Mouse (Mus musculus): ENCODE results near the gene 1190007I07Rik. TPM values are rescaled to one million over a fixed set of nuclear protein-coding genes. Genes with fewer than 3 reads are reported as not detected.

1190007I07Rik gene
- polyA plus RNA-seq, 1 experiment = 22.3 TPM

- no peak for DNase-seq
- Histone ChIP-seq H3K4me1 (ENCODE audit: control insufficient read depth, insufficient read depth, low read length) (no peaks in the 10 kb centered on the region), H3K4me3 (replicated peaks; ENCODE audit: extremely low read depth, low read depth, low read length) (no peak overlapping the region)
- WGBS = 60% methylated on average over 5 of the region's 5 CpGs
- no peak for TF ChIP-seq CTCF (IDR thresholded peaks at IDR 0.05; ENCODE audit: insufficient read depth, low read length)
- no peak for TF ChIP-seq POLR2A (IDR thresholded peaks at IDR 0.05; ENCODE audit: borderline replicate concordance, extremely low read depth, low read depth, low read length)
Observed at GRCm38 (mm10) chr10:82651221-82651620, 28.2 kb upstream of the 1190007I07Rik start.

GRCm38 (mm10) chr10:82647205-82647811, 24.3 kb upstream of the 1190007I07Rik start:
- 69% methylated on average over 17 of the region's 17 CpGs for WGBS
- Histone ChIP-seq H3K4me1 (ENCODE audit: control insufficient read depth, insufficient read depth, low read length) (no peaks in the 10 kb centered on the region), H3K4me3 (replicated peaks; ENCODE audit: extremely low read depth, low read depth, low read length) (no peak overlapping the region)
- DNase-seq = no peak
- TF ChIP-seq POLR2A (IDR thresholded peaks at IDR 0.05; ENCODE audit: borderline replicate concordance, extremely low read depth, low read depth, low read length) = no peak
- no peak for TF ChIP-seq CTCF (IDR thresholded peaks at IDR 0.05; ENCODE audit: insufficient read depth, low read length)

- no peak overlapping the region for H3K4me3 ChIP-seq (replicated peaks; ENCODE audit: extremely low read depth, low read depth, low read length)
- no peak for TF ChIP-seq POLR2A (IDR thresholded peaks at IDR 0.05; ENCODE audit: borderline replicate concordance, extremely low read depth, low read depth, low read length)
- TF ChIP-seq CTCF (IDR thresholded peaks at IDR 0.05; ENCODE audit: insufficient read depth, low read length) = no peak
- no peaks in the 10 kb centered on the region for H3K4me1 ChIP-seq (ENCODE audit: control insufficient read depth, insufficient read depth, low read length)
- WGBS = 93% methylated on average over 8 of the region's 8 CpGs
- no peak for DNase-seq
Observed at GRCm38 (mm10) chr10:82646083-82646482, 23.1 kb upstream of the 1190007I07Rik start.

GRCm38 (mm10) chr10:82641481-82641880, 18.5 kb upstream of the 1190007I07Rik start:
- no peak for DNase-seq
- TF ChIP-seq POLR2A (IDR thresholded peaks at IDR 0.05; ENCODE audit: borderline replicate concordance, extremely low read depth, low read depth, low read length) (no peak), CTCF (IDR thresholded peaks at IDR 0.05; ENCODE audit: insufficient read depth, low read length) (no peak)
- Histone ChIP-seq H3K4me1 (ENCODE audit: control insufficient read depth, insufficient read depth, low read length) (no peaks in the 10 kb centered on the region), H3K4me3 (replicated peaks; ENCODE audit: extremely low read depth, low read depth, low read length) (no peak overlapping the region)
- WGBS = 91% methylated on average over 9 of the region's 9 CpGs

- no peak for DNase-seq
- WGBS = 87% methylated on average over 8 of the region's 8 CpGs
- no peak for TF ChIP-seq CTCF (IDR thresholded peaks at IDR 0.05; ENCODE audit: insufficient read depth, low read length)
- no peak for TF ChIP-seq POLR2A (IDR thresholded peaks at IDR 0.05; ENCODE audit: borderline replicate concordance, extremely low read depth, low read depth, low read length)
- H3K4me3 ChIP-seq (replicated peaks; ENCODE audit: extremely low read depth, low read depth, low read length) = no peak overlapping the region
- H3K4me1 ChIP-seq (ENCODE audit: control insufficient read depth, insufficient read depth, low read length) = no peaks in the 10 kb centered on the region; the same call in 1 of the 2 replicates
Observed at GRCm38 (mm10) chr10:82639032-82639698, 16.1 kb upstream of the 1190007I07Rik start.

- no peak overlapping the region for H3K4me3 ChIP-seq (replicated peaks; ENCODE audit: extremely low read depth, low read depth, low read length)
- no peak for DNase-seq
- WGBS = 87% methylated on average over 3 of the region's 3 CpGs
- no peaks in the 10 kb centered on the region; the same call in 1 of the 2 replicates for H3K4me1 ChIP-seq (ENCODE audit: control insufficient read depth, insufficient read depth, low read length)
- TF ChIP-seq POLR2A (IDR thresholded peaks at IDR 0.05; ENCODE audit: borderline replicate concordance, extremely low read depth, low read depth, low read length) (no peak), CTCF (IDR thresholded peaks at IDR 0.05; ENCODE audit: insufficient read depth, low read length) (no peak)
Observed at GRCm38 (mm10) chr10:82636321-82636720, 13.3 kb upstream of the 1190007I07Rik start.

GRCm38 (mm10) chr10:82634348-82634747, 11.3 kb upstream of the 1190007I07Rik start:
- peaks cover 4% of the 10 kb centered on the region; the same call in 1 of the 2 replicates for H3K4me1 ChIP-seq (ENCODE audit: control insufficient read depth, insufficient read depth, low read length)
- DNase-seq = no peak
- H3K4me3 ChIP-seq (replicated peaks; ENCODE audit: extremely low read depth, low read depth, low read length) = no peak overlapping the region
- TF ChIP-seq POLR2A (IDR thresholded peaks at IDR 0.05; ENCODE audit: borderline replicate concordance, extremely low read depth, low read depth, low read length) (no peak), CTCF (IDR thresholded peaks at IDR 0.05; ENCODE audit: insufficient read depth, low read length) (no peak)
- 98% methylated on average over 7 of the region's 7 CpGs for WGBS

- no peak for DNase-seq
- WGBS = 91% methylated on average over 12 of the region's 12 CpGs
- Histone ChIP-seq H3K4me1 (ENCODE audit: control insufficient read depth, insufficient read depth, low read length) (peaks cover 4% of the 10 kb centered on the region; the same call in 1 of the 2 replicates), H3K4me3 (replicated peaks; ENCODE audit: extremely low read depth, low read depth, low read length) (no peak overlapping the region)
- TF ChIP-seq POLR2A (IDR thresholded peaks at IDR 0.05; ENCODE audit: borderline replicate concordance, extremely low read depth, low read depth, low read length) (no peak), CTCF (IDR thresholded peaks at IDR 0.05; ENCODE audit: insufficient read depth, low read length) (no peak)
Observed at GRCm38 (mm10) chr10:82632496-82633280, 9.7 kb upstream of the 1190007I07Rik start.

- no peak for DNase-seq
- peaks cover 4% of the 10 kb centered on the region; the same call in 1 of the 2 replicates for H3K4me1 ChIP-seq (ENCODE audit: control insufficient read depth, insufficient read depth, low read length)
- WGBS = 72% methylated on average over 7 of the region's 7 CpGs
- H3K4me3 ChIP-seq (replicated peaks; ENCODE audit: extremely low read depth, low read depth, low read length) = no peak overlapping the region
- TF ChIP-seq POLR2A (IDR thresholded peaks at IDR 0.05; ENCODE audit: borderline replicate concordance, extremely low read depth, low read depth, low read length) (no peak), CTCF (IDR thresholded peaks at IDR 0.05; ENCODE audit: insufficient read depth, low read length) (no peak)
Observed at GRCm38 (mm10) chr10:82631133-82631532, 8.1 kb upstream of the 1190007I07Rik start.

Measured in lung, adult 2 months (tissue).